Mouse (Mus musculus) midbrain, postnatal 0 days (tissue): ENCODE measurements around the gene Ppm1g. TPM values are rescaled to one million over a fixed set of nuclear protein-coding genes. Genes with fewer than 3 reads are reported as not detected.

ENCODE experiments used
- ATAC-seq: fragments of 200-750 bp; cut with Nextera tagmentation; 2 replicates; pipeline ENCODE4 v1.8.0; 2017; ENCODE audit warnings: moderate number of reproducible peaks, mild to moderate bottlenecking, moderate TSS enrichment, moderate library complexity; ENCODE audit not compliant: low FRiP score
- DNase-seq: peaks from one replicate; pipeline ENCODE4 v3.0.0-alpha.2; 2015; ENCODE audit warnings: low spot score
- H3K27ac ChIP-seq: fragments of 300-500 bp; sonication (generic); 2 replicates; pipeline ENCODE4 v1.5.1; 2014; ENCODE audit warnings: low read depth, mild to moderate bottlenecking, low read length, mixed read lengths
- H3K27me3 ChIP-seq: fragments of 300-500 bp; sonication (generic); 2 replicates; pipeline ENCODE4 v1.6.1; 2014; ENCODE audit warnings: low read length, control low read depth, mixed read lengths; ENCODE audit not compliant: insufficient read depth
- H3K36me3 ChIP-seq: fragments of 300-500 bp; sonication (generic); 2 replicates; pipeline ENCODE4 v1.6.1; 2014; ENCODE audit warnings: low read length, control low read depth, mixed read lengths; ENCODE audit not compliant: insufficient read depth
- H3K4me1 ChIP-seq: fragments of 300-500 bp; sonication (generic); 2 replicates; pipeline ENCODE4 v1.6.1; 2014; ENCODE audit warnings: mild to moderate bottlenecking, control low read depth, antibody characterized with exemption, low read length, mixed read lengths; ENCODE audit not compliant: insufficient read depth
- H3K4me2 ChIP-seq: fragments of 300-500 bp; sonication (generic); 2 replicates; pipeline ENCODE4 v1.6.1; 2014; ENCODE audit warnings: low read depth, mild to moderate bottlenecking, low read length, mixed read lengths; ENCODE audit not compliant: poor library complexity, severe bottlenecking
- H3K4me3 ChIP-seq: fragments of 300-500 bp; sonication (generic); 2 replicates; pipeline ENCODE4 v1.5.1; 2014; ENCODE audit warnings: low read depth, mild to moderate bottlenecking, low read length, moderate library complexity
- H3K9ac ChIP-seq: fragments of 300-500 bp; sonication (generic); replicated peaks from 2 replicates; pipeline ENCODE4 v1.6.1; 2014; ENCODE audit warnings: mild to moderate bottlenecking, low read length, moderate library complexity, mixed read lengths; ENCODE audit not compliant: poor library complexity, severe bottlenecking
- H3K9me3 ChIP-seq: fragments of 300-500 bp; sonication (generic); 2 replicates; pipeline ENCODE4 v1.6.1; 2016; ENCODE audit warnings: low read length, control low read depth
- CTCF ChIP-seq: IDR thresholded peaks from 2 replicates; pipeline ENCODE4 v1.5.1; 2016; ENCODE audit warnings: antibody characterized with exemption, mild to moderate bottlenecking
- WGBS: fragments of 180-500 bp; shearing (Covaris S2); extraction: QIAGEN DNeasy Blood & Tissue Kit; methylation state at CpG from one replicate; pipeline ENCODE4 v1.1.7; 2014; 5-methylcytosine and 5-hydroxymethylcytosine counted together
- polyA plus RNA-seq: library from polyadenylated mRNA; unstranded; fragments of >200 nt; fragmentation: Nextera tagmentation; extraction: Ambion mirVana; gene quantifications from 2 replicates; pipeline ENCODE4 v1.2.1, GENCODE M21; 2015
- total RNA-seq: library from RNA; depleted of rRNA; stranded (reverse); fragments of >200 nt; gene quantifications from 2 replicates; pipeline ENCODE4 v1.2.3, GENCODE M21; 2014

Ppm1g gene
- total and polyA plus RNA-seq, 2 experiments from 2014 or later, result 87.0 to 183 TPM

GRCm38 (mm10) chr5:31204421-31204820 lies 16.1 kb downstream of the Ppm1g start:
- Histone ChIP-seq H3K36me3 (peaks cover 50% of the 10 kb centered on the region), H3K4me3 (no peak overlapping the region), H3K9me3 (peaks cover 5% of the 10 kb centered on the region), H3K9ac (no peak overlapping the region), H3K4me1 (peaks cover 3% of the 10 kb centered on the region; the same call in 1 of the 2 replicates), H3K27me3 (no peaks in the 10 kb centered on the region), H3K27ac (no peak overlapping the region), H3K4me2 (no peak overlapping the region)
- no peak for TF ChIP-seq CTCF
- WGBS, result 94% methylated on average over 6 of the region's 6 CpGs
- no peak for DNase-seq
- no peak for ATAC-seq

GRCm38 (mm10) chr5:31203866-31204265 lies 16.6 kb downstream of the Ppm1g start:
- DNase-seq (no peak), ATAC-seq (no peak)
- Histone ChIP-seq H3K4me1 (peaks cover 3% of the 10 kb centered on the region; the same call in 1 of the 2 replicates), H3K9ac (no peak overlapping the region), H3K4me2 (no peak overlapping the region), H3K36me3 (peaks cover 56% of the 10 kb centered on the region), H3K4me3 (no peak overlapping the region), H3K27me3 (no peaks in the 10 kb centered on the region), H3K9me3 (peaks cover 5% of the 10 kb centered on the region), H3K27ac (no peak overlapping the region)
- no peak for TF ChIP-seq CTCF
- WGBS, result 90% methylated on average over 2 of the region's 2 CpGs

GRCm38 (mm10) chr5:31202933-31203332 lies 17.6 kb downstream of the Ppm1g start:
- peaks cover 5% of the 10 kb centered on the region for H3K9me3 ChIP-seq
- no peak overlapping the region for H3K9ac ChIP-seq
- peaks cover 64% of the 10 kb centered on the region for H3K36me3 ChIP-seq
- no peaks in the 10 kb centered on the region for H3K27me3 ChIP-seq
- peak overlapping the region; percentile 75; the same call in 1 of the 2 replicates for H3K4me3 ChIP-seq
- peak overlapping the region; percentile 59 for H3K4me2 ChIP-seq
- H3K4me1 ChIP-seq, result peaks cover 3% of the 10 kb centered on the region; the same call in 1 of the 2 replicates
- ATAC-seq, result no peak
- 88% methylated on average over 7 of the region's 7 CpGs for WGBS
- H3K27ac ChIP-seq, result peak overlapping the region; percentile 86
- no peak for DNase-seq
- no peak for TF ChIP-seq CTCF

GRCm38 (mm10) chr5:31201742-31202590 lies 18.5 kb downstream of the Ppm1g start, which contains the start of gene Zfp513:
Gene Zfp513, minus strand, starts transcription at chr5:31202303.
- DNase-seq (peak; percentile 99), ATAC-seq (peak; percentile 95)
- Histone ChIP-seq H3K36me3 (peaks cover 65% of the 10 kb centered on the region), H3K9ac (peak within 1 kb of the TSS; percentile 84), H3K27me3 (no peaks in the 10 kb centered on the region), H3K4me2 (peak within 1 kb of the TSS; percentile 82), H3K4me1 (peaks cover 3% of the 10 kb centered on the region; the same call in 1 of the 2 replicates), H3K9me3 (peaks cover 5% of the 10 kb centered on the region), H3K27ac (peak within 1 kb of the TSS; percentile 87), H3K4me3 (peak within 1 kb of the TSS; percentile 75)
- WGBS, result 2% methylated on average over 45 of the region's 53 CpGs
- no peak for TF ChIP-seq CTCF

- ATAC-seq (no peak), DNase-seq (no peak)
- H3K4me3 ChIP-seq, result peak overlapping the region; percentile 75
- peak overlapping the region; percentile 87 for H3K27ac ChIP-seq
- H3K9me3 ChIP-seq, result peaks cover 5% of the 10 kb centered on the region
- H3K4me1 ChIP-seq, result peaks cover 3% of the 10 kb centered on the region; the same call in 1 of the 2 replicates
- 18% methylated on average over 13 of the region's 13 CpGs for WGBS
- TF ChIP-seq CTCF, result no peak
- H3K27me3 ChIP-seq, result no peaks in the 10 kb centered on the region
- peaks cover 69% of the 10 kb centered on the region for H3K36me3 ChIP-seq
- H3K9ac ChIP-seq, result peak overlapping the region; percentile 84
- H3K4me2 ChIP-seq, result peak overlapping the region; percentile 82
Measured at GRCm38 (mm10) chr5:31201042-31201741, 19.3 kb downstream of the Ppm1g start.
